Mouse (Mus musculus): ENCODE results near the gene Krtap26-1.

DNA sequence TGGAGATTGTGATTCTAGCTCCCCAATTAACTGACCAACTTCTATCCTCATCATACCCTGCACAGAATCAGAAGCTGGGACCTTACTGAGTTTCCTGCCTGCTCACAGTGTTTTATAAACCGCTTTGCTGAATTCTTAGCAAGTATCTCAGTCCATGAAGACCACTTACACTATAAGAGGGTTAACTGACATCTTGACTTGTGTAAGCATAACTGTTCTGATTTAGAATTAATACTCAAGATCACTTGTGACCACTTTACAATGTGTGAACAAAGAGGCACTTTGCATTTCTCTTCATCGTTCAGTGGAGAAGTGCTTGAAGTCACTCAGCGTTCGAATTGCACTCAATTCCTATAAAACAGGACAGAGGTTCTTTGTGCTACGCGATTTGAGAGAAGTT is 43.0 kb downstream of the Krtap26-1 start:
- TF ChIP-seq CTCF (IDR thresholded peaks at IDR 0.05; ENCODE audit: extremely low read depth, insufficient read depth, insufficient read length, insufficient replicate concordance) (no peak), POLR2A (IDR thresholded peaks at IDR 0.05; ENCODE audit: low read depth, low read length) (no peak)

Measured in spleen, adult 2 months (tissue).